In genomic region chr7:83095593-83095992, GRCm38 (mm10) we compare ENCODE assay signal across 23 mouse cellular contexts.
DNase-seq lines count a peak whose midpoint lies in the region; ATAC-seq and TF ChIP-seq lines count a peak whose summit lies in the region.
"Had no signal": no experiment of that assay in that cellular context is flagged by ENCODE, and none has a peak within 500 bp of the region (broad histone marks: within the 10 kb centered on the region; RNA-seq: fewer than 3 reads in every experiment).

No protein-coding gene starts in this region.

- H3K27me3 ChIP-seq in midbrain, embryonic 11.5 days (ENCODE audit: control insufficient read depth, insufficient read depth, low read length), result no peaks in the 10 kb centered on the region
- no peaks in the 10 kb centered on the region for H3K27me3 ChIP-seq in midbrain, embryonic 16.5 days (ENCODE audit: control insufficient read depth, insufficient read depth, low read depth, low read length)
- H3K27me3 ChIP-seq: embryonic facial prominence, embryonic 12.5 days; embryonic facial prominence, embryonic 15.5 days; forebrain, embryonic 12.5 days had no signal

- peaks cover 3% of the 10 kb centered on the region for H3K4me1 ChIP-seq in midbrain, embryonic 11.5 days (ENCODE audit: control insufficient read depth, insufficient read depth, low read length)
- H3K4me1 ChIP-seq in midbrain, embryonic 16.5 days (ENCODE audit: control insufficient read depth, insufficient read depth, low read length), result no peaks in the 10 kb centered on the region

- no peaks in the 10 kb centered on the region for H3K36me3 ChIP-seq in midbrain, embryonic 11.5 days (ENCODE audit: control insufficient read depth, insufficient read depth, low read length)
- H3K36me3 ChIP-seq in midbrain, embryonic 16.5 days (ENCODE audit: control insufficient read depth, insufficient read depth, low read length), result no peaks in the 10 kb centered on the region
- H3K36me3 ChIP-seq: embryonic facial prominence, embryonic 12.5 days; embryonic facial prominence, embryonic 15.5 days; forebrain, embryonic 10.5 days; forebrain, embryonic 12.5 days had no signal

- peak; percentile 38 for ATAC-seq in frontal cortex, adult (ENCODE audit: low TSS enrichment)
- ATAC-seq in midbrain, embryonic 11.5 days (ENCODE audit: low FRiP score), result no peak
- ATAC-seq in midbrain, embryonic 16.5 days, result no peak
- no peak for ATAC-seq in inflammation-experienced regulatory T-cells, adult 6 months
- ATAC-seq: forebrain, embryonic 14.5 days; forebrain, embryonic 16.5 days had no signal

- no peak for TF ChIP-seq CTCF in layer of hippocampus, adult 2 months (conservative IDR thresholded peaks at IDR 0.05)

- no peaks in the 10 kb centered on the region for H3K9me3 ChIP-seq in midbrain, embryonic 11.5 days (ENCODE audit: control insufficient read depth, low read length)
- H3K9me3 ChIP-seq in midbrain, embryonic 16.5 days (replicated peaks; ENCODE audit: control insufficient read depth, low read length, poor library complexity, severe bottlenecking), result no peaks in the 10 kb centered on the region
- H3K9me3 ChIP-seq: embryonic facial prominence, embryonic 12.5 days; embryonic facial prominence, embryonic 15.5 days; forebrain, embryonic 10.5 days; forebrain, embryonic 12.5 days had no signal

- no peak for DNase-seq in frontal cortex, postnatal 14 days (ENCODE audit: low spot score in 2 of 2)
- no peak for DNase-seq in layer of hippocampus, adult 2 months (ENCODE audit: low spot score in 2 of 2)
- DNase-seq in layer of hippocampus, postnatal 14 days (ENCODE audit: low spot score in 2 of 2), result no peak
- peak; percentile 69 for DNase-seq in midbrain, embryonic 11.5 days (ENCODE audit: low spot score, missing footprints)
- DNase-seq: adrenal gland, adult 2 months; adrenal gland, postnatal 10 days; adrenal gland, postnatal 25 days; cerebellum, adult 11 months; cerebellum, adult 18-20 months; cerebellum, adult 8-10 months; cerebellum, adult 9-11 months; cerebellum, postnatal 36 days; embryo, embryonic 11 days had no signal

- H3K9ac ChIP-seq in midbrain, embryonic 11.5 days (ENCODE audit: low read length), result no peak overlapping the region
- H3K9ac ChIP-seq in midbrain, embryonic 16.5 days (ENCODE audit: low read depth, low read length), result no peak overlapping the region
- H3K9ac ChIP-seq: embryonic facial prominence, embryonic 12.5 days; embryonic facial prominence, embryonic 15.5 days; forebrain, embryonic 12.5 days had no signal

- WGBS in midbrain, embryonic 11.5 days, result 94% methylated on average over 3 of the region's 3 CpGs
- 88% methylated on average over 3 of the region's 3 CpGs for WGBS in midbrain, embryonic 16.5 days

- no peak overlapping the region for H3K4me3 ChIP-seq in layer of hippocampus, adult 2 months
- no peak overlapping the region for H3K4me3 ChIP-seq in midbrain, embryonic 11.5 days (ENCODE audit: low read depth, low read length)
- H3K4me3 ChIP-seq in midbrain, embryonic 16.5 days (ENCODE audit: low read depth, low read length), result no peak overlapping the region
- H3K4me3 ChIP-seq: embryonic facial prominence, embryonic 12.5 days; embryonic facial prominence, embryonic 15.5 days; erythroblast, embryonic 14.5 days; forebrain, embryonic 10.5 days; forebrain, embryonic 12.5 days had no signal

- H3K27ac ChIP-seq in layer of hippocampus, adult 2 months, result peak overlapping the region; percentile 67
- no peak overlapping the region for H3K27ac ChIP-seq in midbrain, embryonic 11.5 days (ENCODE audit: low read depth, low read length)
- no peak overlapping the region for H3K27ac ChIP-seq in midbrain, embryonic 16.5 days (ENCODE audit: low read length)
- H3K27ac ChIP-seq: embryonic facial prominence, embryonic 12.5 days; embryonic facial prominence, embryonic 15.5 days; forebrain, embryonic 10.5 days; forebrain, embryonic 12.5 days had no signal

- H3K4me2 ChIP-seq in midbrain, embryonic 11.5 days, result no peak overlapping the region
- H3K4me2 ChIP-seq in midbrain, embryonic 16.5 days (ENCODE audit: low read length), result no peak overlapping the region
- H3K4me2 ChIP-seq: embryonic facial prominence, embryonic 12.5 days; embryonic facial prominence, embryonic 15.5 days; forebrain, embryonic 12.5 days had no signal
